Mouse (Mus musculus) forebrain, embryonic 13.5 days (tissue): ENCODE measurements around the gene Tm6sf1. TPM values are rescaled to one million over a fixed set of nuclear protein-coding genes. Genes with fewer than 3 reads are reported as not detected.

Source experiments
- ATAC-seq: fragments of 200-750 bp; cut with Nextera tagmentation; 2 replicates; pipeline ENCODE4 v1.8.0; 2017
- H3K27ac ChIP-seq: fragments of 300-500 bp; sonication (generic); 2 replicates; pipeline ENCODE4 v1.5.1; 2015; ENCODE audit warnings: inconsistent platforms, mild to moderate bottlenecking, moderate library complexity
- H3K27me3 ChIP-seq: fragments of 300-500 bp; sonication (generic); 2 replicates; pipeline ENCODE4 v1.6.1; 2015; ENCODE audit warnings: mild to moderate bottlenecking, inconsistent platforms
- H3K36me3 ChIP-seq: fragments of 300-500 bp; sonication (generic); 2 replicates; pipeline ENCODE4 v1.6.1; 2015; ENCODE audit warnings: mild to moderate bottlenecking, inconsistent platforms; ENCODE audit not compliant: poor library complexity, severe bottlenecking
- H3K4me1 ChIP-seq: fragments of 300-500 bp; sonication (generic); 2 replicates; pipeline ENCODE4 v1.6.1; 2015; ENCODE audit warnings: inconsistent platforms
- H3K4me2 ChIP-seq: fragments of 300-500 bp; sonication (generic); 2 replicates; pipeline ENCODE4 v1.6.1; 2015; ENCODE audit warnings: inconsistent platforms, mild to moderate bottlenecking, moderate library complexity
- H3K4me3 ChIP-seq: fragments of 300-500 bp; sonication (generic); 2 replicates; pipeline ENCODE4 v1.5.1; 2015; ENCODE audit warnings: mild to moderate bottlenecking, inconsistent platforms
- H3K9ac ChIP-seq: fragments of 300-500 bp; sonication (generic); 2 replicates; pipeline ENCODE4 v1.6.1; 2015; ENCODE audit warnings: mild to moderate bottlenecking, inconsistent platforms
- H3K9me3 ChIP-seq: fragments of 300-500 bp; sonication (generic); replicated peaks from 2 replicates; pipeline ENCODE4 v1.6.1; 2016; ENCODE audit warnings: inconsistent platforms
- whole genome bisulfite sequencing: fragments of 180-500 bp; shearing (Covaris S2); methylation state at CpG from one replicate; pipeline ENCODE4 v1.1.7; 2015; 5-methylcytosine and 5-hydroxymethylcytosine counted together
- polyA plus RNA-seq: library from polyadenylated mRNA; unstranded; fragments of >200 nt; fragmentation: Nextera tagmentation; extraction: Ambion mirVana; gene quantifications from 2 replicates; pipeline ENCODE4 v1.2.1, GENCODE M21; 2015

The Tm6sf1 gene
- polyA plus RNA-seq, 1 experiment from 2014 or later = 8.8 TPM

- no peak overlapping the region for H3K9ac ChIP-seq
- H3K36me3 ChIP-seq = no peaks in the 10 kb centered on the region
- H3K4me1 ChIP-seq = peaks cover 15% of the 10 kb centered on the region; the same call in 1 of the 2 replicates
- ATAC-seq = no peak
- H3K4me2 ChIP-seq = no peak overlapping the region
- WGBS = 89% methylated on average over 6 of the region's 6 CpGs
- H3K9me3 ChIP-seq = no peaks in the 10 kb centered on the region
- H3K27me3 ChIP-seq = no peaks in the 10 kb centered on the region
- H3K27ac ChIP-seq = no peak overlapping the region
- no peak overlapping the region for H3K4me3 ChIP-seq
These were observed 17.4 kb upstream of the Tm6sf1 start for GRCm38 (mm10) chr7:81841439-81841838.

- Histone ChIP-seq H3K9ac (no peak overlapping the region), H3K4me2 (no peak overlapping the region), H3K4me3 (no peak overlapping the region), H3K27ac (no peak overlapping the region), H3K36me3 (no peaks in the 10 kb centered on the region), H3K27me3 (no peaks in the 10 kb centered on the region), H3K9me3 (no peaks in the 10 kb centered on the region), H3K4me1 (peaks cover 22% of the 10 kb centered on the region; the same call in 1 of the 2 replicates)
- ATAC-seq = no peak
- 93% methylated on average over 7 of the region's 7 CpGs for WGBS
These were observed 16.7 kb upstream of the Tm6sf1 start for GRCm38 (mm10) chr7:81842141-81842540.

GRCm38 (mm10) chr7:81842998-81843397 lies 15.8 kb upstream of the Tm6sf1 start:
- Histone ChIP-seq H3K36me3 (no peaks in the 10 kb centered on the region), H3K27ac (no peak overlapping the region), H3K9me3 (no peaks in the 10 kb centered on the region), H3K9ac (no peak overlapping the region), H3K4me2 (no peak overlapping the region), H3K4me1 (peaks cover 30% of the 10 kb centered on the region), H3K4me3 (no peak overlapping the region), H3K27me3 (no peaks in the 10 kb centered on the region)
- 88% methylated on average over 1 of the region's 1 CpGs for WGBS
- no peak for ATAC-seq

GRCm38 (mm10) chr7:81843903-81844302 lies 14.9 kb upstream of the Tm6sf1 start:
- ATAC-seq = no peak
- WGBS = 62% methylated on average over 8 of the region's 8 CpGs

DNA sequence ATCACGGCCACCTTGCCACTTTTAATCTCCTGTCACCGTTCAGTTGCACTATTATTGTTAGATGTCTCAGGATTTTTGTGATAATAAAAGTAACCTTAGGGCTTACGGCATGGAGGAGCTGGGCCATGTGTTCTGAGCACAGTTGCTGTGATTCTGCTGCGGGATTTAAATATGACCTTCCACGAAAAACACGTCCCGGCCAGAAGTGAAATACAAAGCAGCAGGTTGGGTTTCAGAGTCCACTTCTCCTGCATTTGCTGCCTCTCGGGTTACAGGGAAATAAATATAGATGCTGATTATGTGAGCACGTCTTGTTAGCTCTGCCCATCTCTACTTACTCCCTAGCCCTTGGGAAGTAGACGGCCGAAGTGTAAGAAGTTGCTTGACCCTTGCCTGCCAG lies 14.0 kb upstream of the Tm6sf1 start:
- no peaks in the 10 kb centered on the region for H3K36me3 ChIP-seq
- no peaks in the 10 kb centered on the region for H3K9me3 ChIP-seq
- no peaks in the 10 kb centered on the region for H3K27me3 ChIP-seq
- H3K4me3 ChIP-seq = no peak overlapping the region
- 92% methylated on average over 11 of the region's 11 CpGs for WGBS
- ATAC-seq = no peak
- peaks cover 33% of the 10 kb centered on the region for H3K4me1 ChIP-seq
- no peak overlapping the region for H3K4me2 ChIP-seq
- H3K9ac ChIP-seq = no peak overlapping the region
- no peak overlapping the region for H3K27ac ChIP-seq

More at GRCm38 (mm10) chr7:81843903-81844302, 14.9 kb upstream of the Tm6sf1 start:
- H3K27ac ChIP-seq = no peak overlapping the region
- H3K4me3 ChIP-seq = no peak overlapping the region
- H3K9ac ChIP-seq = no peak overlapping the region
- H3K36me3 ChIP-seq = no peaks in the 10 kb centered on the region
- H3K27me3 ChIP-seq = no peaks in the 10 kb centered on the region
- no peaks in the 10 kb centered on the region for H3K9me3 ChIP-seq
- H3K4me1 ChIP-seq = peaks cover 33% of the 10 kb centered on the region
- no peak overlapping the region for H3K4me2 ChIP-seq

DNA sequence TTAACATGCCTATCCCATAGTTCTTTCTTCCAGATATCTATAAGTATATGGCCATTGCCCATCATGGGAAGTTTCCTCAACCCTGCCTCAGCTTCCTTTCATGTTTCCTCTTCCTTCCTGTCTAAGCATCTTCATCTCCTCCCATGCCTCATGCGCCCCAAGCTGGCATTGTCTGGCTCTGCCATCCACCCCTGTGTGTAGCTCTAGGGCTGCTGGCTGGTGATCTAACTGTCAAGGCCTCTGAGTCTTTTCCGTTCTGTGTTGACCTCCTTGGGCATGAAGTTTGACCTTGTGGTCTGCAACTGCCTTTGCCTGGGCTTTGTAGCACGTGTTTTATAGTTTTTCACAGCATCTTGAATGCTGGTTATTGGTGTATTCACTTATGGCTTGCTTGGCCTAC lies 13.5 kb upstream of the Tm6sf1 start:
- Histone ChIP-seq H3K9me3 (no peaks in the 10 kb centered on the region), H3K36me3 (no peaks in the 10 kb centered on the region), H3K27me3 (no peaks in the 10 kb centered on the region), H3K9ac (no peak overlapping the region), H3K4me1 (peaks cover 31% of the 10 kb centered on the region), H3K4me2 (no peak overlapping the region), H3K4me3 (no peak overlapping the region), H3K27ac (no peak overlapping the region)
- 86% methylated on average over 3 of the region's 3 CpGs for WGBS
- ATAC-seq = no peak

DNA sequence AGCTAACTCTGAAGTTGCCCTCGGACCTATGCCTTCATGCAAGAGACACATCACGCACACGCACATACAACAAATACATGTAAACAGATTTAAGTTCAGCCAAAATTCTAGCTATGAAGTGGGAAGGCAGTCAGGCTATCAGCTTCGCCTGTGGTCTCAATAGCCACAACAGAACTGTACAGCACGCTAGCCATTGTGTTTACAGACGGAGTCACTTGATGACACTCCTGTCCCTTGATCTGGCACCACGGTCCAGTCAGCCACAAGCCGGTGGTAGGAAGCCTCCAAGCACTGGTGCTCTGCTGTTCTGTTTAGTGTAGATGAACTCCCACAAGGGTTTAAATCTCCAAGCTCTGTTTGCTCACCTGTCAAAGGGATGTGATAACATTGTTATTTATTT lies 12.8 kb upstream of the Tm6sf1 start:
- H3K27me3 ChIP-seq = no peaks in the 10 kb centered on the region
- H3K4me3 ChIP-seq = no peak overlapping the region
- H3K4me1 ChIP-seq = peaks cover 24% of the 10 kb centered on the region
- no peak for ATAC-seq
- no peak overlapping the region for H3K4me2 ChIP-seq
- no peaks in the 10 kb centered on the region for H3K36me3 ChIP-seq
- no peaks in the 10 kb centered on the region for H3K9me3 ChIP-seq
- 93% methylated on average over 8 of the region's 8 CpGs for WGBS
- no peak overlapping the region for H3K27ac ChIP-seq
- H3K9ac ChIP-seq = no peak overlapping the region

DNA sequence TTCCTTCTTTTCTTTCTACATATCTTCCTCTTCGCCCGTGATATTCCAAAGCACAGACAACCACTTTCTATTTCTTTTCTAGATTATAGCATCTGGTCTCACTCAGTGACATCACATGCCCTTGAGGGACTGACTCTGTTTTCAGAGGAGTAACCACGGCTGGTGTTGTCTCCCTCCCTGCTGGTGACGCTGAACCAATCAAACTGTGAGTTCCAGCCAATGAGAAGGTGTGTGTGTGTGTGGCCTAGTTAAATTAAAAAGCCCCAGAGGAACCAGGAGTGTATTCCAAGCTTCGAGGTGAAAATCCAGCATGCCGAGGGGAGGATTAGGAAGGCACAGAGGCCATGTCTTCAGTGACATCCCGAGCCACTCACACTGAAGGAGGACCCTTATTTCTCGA lies 11.8 kb upstream of the Tm6sf1 start:
- Histone ChIP-seq H3K36me3 (no peaks in the 10 kb centered on the region), H3K4me1 (peaks cover 19% of the 10 kb centered on the region), H3K27me3 (no peaks in the 10 kb centered on the region), H3K9ac (no peak overlapping the region), H3K4me3 (no peak overlapping the region), H3K27ac (no peak overlapping the region), H3K4me2 (no peak overlapping the region), H3K9me3 (no peaks in the 10 kb centered on the region)
- ATAC-seq = no peak
- WGBS = 37% methylated on average over 8 of the region's 8 CpGs

DNA sequence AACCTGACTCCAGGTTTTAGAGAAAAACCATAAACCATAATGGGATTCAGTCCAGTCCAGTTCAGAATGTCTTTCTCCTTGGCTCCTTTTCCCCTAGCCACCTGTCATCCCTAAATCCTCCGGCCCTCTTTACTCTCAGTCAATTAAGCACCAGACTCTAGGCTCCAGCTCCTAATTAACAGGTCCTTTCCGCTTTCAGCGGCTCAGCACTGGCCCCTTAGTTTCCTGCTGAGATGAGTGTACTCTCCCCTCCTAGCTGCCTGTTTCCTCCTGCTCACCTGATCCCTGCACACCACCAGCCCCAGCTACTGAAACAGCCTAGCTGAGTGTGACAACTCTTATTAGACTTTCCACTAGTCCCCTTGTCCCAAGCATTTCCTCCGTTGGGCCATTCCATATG lies 11.0 kb upstream of the Tm6sf1 start:
- H3K9me3 ChIP-seq = no peaks in the 10 kb centered on the region
- H3K4me2 ChIP-seq = no peak overlapping the region
- H3K27me3 ChIP-seq = no peaks in the 10 kb centered on the region
- WGBS = 8% methylated on average over 4 of the region's 4 CpGs
- no peak overlapping the region for H3K4me3 ChIP-seq
- no peak overlapping the region for H3K9ac ChIP-seq
- no peak; the same call in 1 of the 2 replicates for ATAC-seq
- H3K36me3 ChIP-seq = no peaks in the 10 kb centered on the region
- H3K4me1 ChIP-seq = peaks cover 19% of the 10 kb centered on the region
- no peak overlapping the region; the same call in 1 of the 2 replicates for H3K27ac ChIP-seq

DNA sequence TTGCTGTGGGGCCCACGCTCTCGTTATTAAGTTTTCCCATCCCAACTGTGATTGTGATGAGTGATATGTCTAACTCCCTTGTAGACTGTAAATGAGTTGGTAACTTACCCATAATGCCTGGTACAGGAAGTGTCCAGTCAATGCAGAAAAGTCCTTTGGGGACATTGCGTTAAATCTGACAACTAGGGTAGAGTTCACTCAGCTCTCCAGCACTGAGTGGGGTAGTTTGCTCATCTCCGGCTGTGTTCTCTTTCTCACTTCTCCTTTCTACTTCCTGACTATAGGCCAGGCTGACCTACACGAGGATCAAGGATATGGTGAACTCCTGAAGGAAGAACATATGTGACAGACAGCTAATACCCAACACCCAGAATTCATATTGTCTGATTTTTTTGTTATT lies 9.6 kb upstream of the Tm6sf1 start:
- no peak overlapping the region for H3K27ac ChIP-seq
- no peaks in the 10 kb centered on the region for H3K36me3 ChIP-seq
- H3K4me2 ChIP-seq = no peak overlapping the region
- H3K27me3 ChIP-seq = no peaks in the 10 kb centered on the region
- H3K4me3 ChIP-seq = no peak overlapping the region
- no peaks in the 10 kb centered on the region for H3K9me3 ChIP-seq
- H3K4me1 ChIP-seq = peaks cover 20% of the 10 kb centered on the region
- H3K9ac ChIP-seq = no peak overlapping the region
- WGBS = 90% methylated on average over 5 of the region's 5 CpGs
- ATAC-seq = no peak

- H3K27me3 ChIP-seq = no peaks in the 10 kb centered on the region
- H3K36me3 ChIP-seq = no peaks in the 10 kb centered on the region
- H3K9ac ChIP-seq = no peak overlapping the region
- no peak overlapping the region for H3K27ac ChIP-seq
- H3K4me2 ChIP-seq = no peak overlapping the region
- H3K9me3 ChIP-seq = no peaks in the 10 kb centered on the region
- no peak overlapping the region for H3K4me3 ChIP-seq
- ATAC-seq = no peak
- 95% methylated on average over 7 of the region's 7 CpGs for WGBS
- peaks cover 24% of the 10 kb centered on the region for H3K4me1 ChIP-seq
These were observed 9.2 kb upstream of the Tm6sf1 start for GRCm38 (mm10) chr7:81849633-81850032.

GRCm38 (mm10) chr7:81850171-81850570 lies 8.6 kb upstream of the Tm6sf1 start:
- no peak overlapping the region for H3K27ac ChIP-seq
- no peak overlapping the region for H3K4me2 ChIP-seq
- ATAC-seq = no peak
- no peaks in the 10 kb centered on the region for H3K36me3 ChIP-seq
- H3K9ac ChIP-seq = no peak overlapping the region
- no peaks in the 10 kb centered on the region for H3K9me3 ChIP-seq
- H3K4me1 ChIP-seq = peaks cover 25% of the 10 kb centered on the region
- 88% methylated on average over 6 of the region's 6 CpGs for WGBS
- no peaks in the 10 kb centered on the region for H3K27me3 ChIP-seq
- no peak overlapping the region for H3K4me3 ChIP-seq

- no peak overlapping the region for H3K9ac ChIP-seq
- H3K27me3 ChIP-seq = no peaks in the 10 kb centered on the region; the same call in 1 of the 2 replicates
- 91% methylated on average over 3 of the region's 3 CpGs for WGBS
- H3K4me3 ChIP-seq = no peak overlapping the region
- peaks cover 21% of the 10 kb centered on the region for H3K4me1 ChIP-seq
- H3K9me3 ChIP-seq = no peaks in the 10 kb centered on the region
- ATAC-seq = no peak
- H3K4me2 ChIP-seq = no peak overlapping the region
- H3K27ac ChIP-seq = no peak overlapping the region
- H3K36me3 ChIP-seq = no peaks in the 10 kb centered on the region
These were observed 7.1 kb upstream of the Tm6sf1 start for GRCm38 (mm10) chr7:81851706-81852105.
